Mouse (Mus musculus): Measurements from ENCODE around the gene Kdelc2. TPM values are rescaled to one million over a fixed set of nuclear protein-coding genes. Genes with fewer than 3 reads are reported as not detected.

Gene Kdelc2
- polyA plus RNA-seq, 1 experiment from 2014 or later, result 4.7 TPM

DNA sequence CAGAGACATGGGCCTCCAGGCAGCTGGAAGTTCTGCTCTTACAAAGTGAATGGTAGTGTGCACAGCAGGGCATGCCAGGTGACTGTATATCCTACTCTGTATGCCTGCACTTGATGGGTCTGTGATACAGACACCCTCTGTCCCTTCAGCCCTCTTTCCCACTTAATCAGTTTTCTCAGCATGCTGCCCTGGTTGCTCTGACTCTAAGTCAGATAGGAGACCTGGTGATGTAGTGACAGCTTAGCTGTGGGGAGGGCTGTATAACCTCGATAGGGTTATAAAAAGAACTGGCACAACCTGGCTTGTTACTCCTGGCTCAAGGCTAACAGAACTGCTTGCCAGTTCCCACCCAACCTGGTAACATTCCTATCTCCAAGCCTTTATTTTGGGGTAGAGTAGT is 34.6 kb upstream of the Kdelc2 start:
- ATAC-seq, result no peak
- H3K9ac ChIP-seq (replicated peaks; ENCODE audit: low read depth, low read length), result no peak overlapping the region
- 89% methylated on average over 1 of the region's 1 CpGs for WGBS
- H3K27ac ChIP-seq (ENCODE audit: low read length), result no peak overlapping the region
- no peaks in the 10 kb centered on the region for H3K27me3 ChIP-seq (replicated peaks; ENCODE audit: control insufficient read depth, insufficient read depth, low read length)
- no peak overlapping the region for H3K4me2 ChIP-seq (ENCODE audit: low read length)
- H3K4me1 ChIP-seq (replicated peaks; ENCODE audit: control insufficient read depth, insufficient read depth, low read length), result no peaks in the 10 kb centered on the region
- no peaks in the 10 kb centered on the region for H3K36me3 ChIP-seq (ENCODE audit: control insufficient read depth, insufficient read depth)
- no peaks in the 10 kb centered on the region; the same call in 1 of the 2 replicates for H3K9me3 ChIP-seq (ENCODE audit: control insufficient read depth, low read length)
- no peak overlapping the region for H3K4me3 ChIP-seq (replicated peaks; ENCODE audit: low read length)

DNA sequence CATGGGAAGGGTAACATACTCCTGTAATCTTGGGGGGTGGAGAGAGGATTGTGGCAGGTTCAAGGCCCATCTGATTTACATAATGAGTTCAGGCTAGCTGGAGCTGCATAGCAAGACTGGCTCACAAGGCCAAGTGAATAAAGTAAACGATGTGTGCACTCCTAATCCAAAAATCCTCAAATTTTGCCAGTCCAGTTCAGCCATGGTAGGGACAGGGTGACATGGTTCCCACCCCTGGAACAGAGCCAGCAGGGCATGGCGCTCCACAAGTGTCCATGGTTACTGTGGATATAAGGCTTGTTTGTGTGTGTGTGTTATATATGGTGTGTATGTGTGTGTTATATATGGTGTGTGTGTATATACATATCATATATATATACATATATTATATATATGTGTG is 33.5 kb upstream of the Kdelc2 start:
- 78% methylated on average over 2 of the region's 2 CpGs for WGBS
- H3K9me3 ChIP-seq (ENCODE audit: control insufficient read depth, low read length), result no peaks in the 10 kb centered on the region; the same call in 1 of the 2 replicates
- H3K4me1 ChIP-seq (replicated peaks; ENCODE audit: control insufficient read depth, insufficient read depth, low read length), result no peaks in the 10 kb centered on the region
- H3K27me3 ChIP-seq (replicated peaks; ENCODE audit: control insufficient read depth, insufficient read depth, low read length), result no peaks in the 10 kb centered on the region
- ATAC-seq, result no peak
- H3K4me2 ChIP-seq (ENCODE audit: low read length), result no peak overlapping the region
- no peaks in the 10 kb centered on the region for H3K36me3 ChIP-seq (ENCODE audit: control insufficient read depth, insufficient read depth)
- no peak overlapping the region for H3K27ac ChIP-seq (ENCODE audit: low read length)
- no peak overlapping the region for H3K4me3 ChIP-seq (replicated peaks; ENCODE audit: low read length)
- no peak overlapping the region for H3K9ac ChIP-seq (replicated peaks; ENCODE audit: low read depth, low read length)

DNA sequence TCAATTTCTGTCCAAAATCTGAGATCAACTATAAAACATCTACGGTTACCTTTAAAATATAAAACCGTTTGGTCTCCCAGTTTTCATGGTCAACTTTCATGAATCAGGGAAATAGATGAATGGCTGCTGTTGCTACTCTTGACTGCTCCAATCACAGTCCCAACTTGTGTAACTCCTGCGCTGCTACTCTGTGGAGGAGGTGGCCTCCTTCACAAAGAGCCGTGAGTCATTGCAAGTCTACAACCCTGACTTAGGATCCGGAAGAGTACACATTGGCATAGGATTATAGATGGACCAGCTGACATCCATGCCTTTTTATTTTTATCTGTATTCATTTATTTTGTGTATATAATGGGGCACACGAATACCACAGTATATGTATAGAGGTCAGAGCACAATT is 31.9 kb upstream of the Kdelc2 start:
- no peaks in the 10 kb centered on the region for H3K36me3 ChIP-seq (ENCODE audit: control insufficient read depth, insufficient read depth)
- no peaks in the 10 kb centered on the region for H3K4me1 ChIP-seq (replicated peaks; ENCODE audit: control insufficient read depth, insufficient read depth, low read length)
- H3K4me3 ChIP-seq (replicated peaks; ENCODE audit: low read length), result no peak overlapping the region
- WGBS, result 95% methylated on average over 6 of the region's 6 CpGs
- no peak overlapping the region for H3K27ac ChIP-seq (ENCODE audit: low read length)
- no peak overlapping the region for H3K4me2 ChIP-seq (ENCODE audit: low read length)
- no peaks in the 10 kb centered on the region; the same call in 1 of the 2 replicates for H3K9me3 ChIP-seq (ENCODE audit: control insufficient read depth, low read length)
- no peak for ATAC-seq
- H3K27me3 ChIP-seq (replicated peaks; ENCODE audit: control insufficient read depth, insufficient read depth, low read length), result no peaks in the 10 kb centered on the region
- no peak overlapping the region for H3K9ac ChIP-seq (replicated peaks; ENCODE audit: low read depth, low read length)

DNA sequence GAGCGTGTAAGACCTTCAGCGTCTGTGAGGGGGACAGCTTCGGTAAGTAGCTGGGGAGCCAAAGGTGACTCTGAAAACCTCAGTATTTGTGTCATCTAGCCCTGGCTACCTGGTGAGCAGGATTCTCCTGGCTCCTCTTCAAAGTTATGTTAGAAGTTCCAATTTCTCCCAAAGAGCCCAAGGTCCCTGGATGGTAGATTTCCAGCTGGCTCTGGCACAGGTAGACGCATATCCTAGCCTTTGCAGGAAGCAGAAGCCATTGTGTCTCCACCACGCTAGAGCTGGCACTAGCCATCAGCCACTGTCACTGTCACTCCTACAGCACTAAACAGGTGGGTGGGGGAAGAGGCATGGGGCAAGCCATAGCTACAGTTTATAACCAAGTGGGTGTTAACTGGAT is 30.7 kb upstream of the Kdelc2 start:
- no peaks in the 10 kb centered on the region for H3K4me1 ChIP-seq (replicated peaks; ENCODE audit: control insufficient read depth, insufficient read depth, low read length)
- 89% methylated on average over 5 of the region's 5 CpGs for WGBS
- no peak overlapping the region for H3K4me3 ChIP-seq (replicated peaks; ENCODE audit: low read length)
- no peak for ATAC-seq
- H3K27me3 ChIP-seq (replicated peaks; ENCODE audit: control insufficient read depth, insufficient read depth, low read length), result no peaks in the 10 kb centered on the region
- no peak overlapping the region for H3K27ac ChIP-seq (ENCODE audit: low read length)
- H3K36me3 ChIP-seq (ENCODE audit: control insufficient read depth, insufficient read depth), result no peaks in the 10 kb centered on the region
- H3K9me3 ChIP-seq (ENCODE audit: control insufficient read depth, low read length), result no peaks in the 10 kb centered on the region; the same call in 1 of the 2 replicates
- H3K4me2 ChIP-seq (ENCODE audit: low read length), result no peak overlapping the region
- no peak overlapping the region for H3K9ac ChIP-seq (replicated peaks; ENCODE audit: low read depth, low read length)

DNA sequence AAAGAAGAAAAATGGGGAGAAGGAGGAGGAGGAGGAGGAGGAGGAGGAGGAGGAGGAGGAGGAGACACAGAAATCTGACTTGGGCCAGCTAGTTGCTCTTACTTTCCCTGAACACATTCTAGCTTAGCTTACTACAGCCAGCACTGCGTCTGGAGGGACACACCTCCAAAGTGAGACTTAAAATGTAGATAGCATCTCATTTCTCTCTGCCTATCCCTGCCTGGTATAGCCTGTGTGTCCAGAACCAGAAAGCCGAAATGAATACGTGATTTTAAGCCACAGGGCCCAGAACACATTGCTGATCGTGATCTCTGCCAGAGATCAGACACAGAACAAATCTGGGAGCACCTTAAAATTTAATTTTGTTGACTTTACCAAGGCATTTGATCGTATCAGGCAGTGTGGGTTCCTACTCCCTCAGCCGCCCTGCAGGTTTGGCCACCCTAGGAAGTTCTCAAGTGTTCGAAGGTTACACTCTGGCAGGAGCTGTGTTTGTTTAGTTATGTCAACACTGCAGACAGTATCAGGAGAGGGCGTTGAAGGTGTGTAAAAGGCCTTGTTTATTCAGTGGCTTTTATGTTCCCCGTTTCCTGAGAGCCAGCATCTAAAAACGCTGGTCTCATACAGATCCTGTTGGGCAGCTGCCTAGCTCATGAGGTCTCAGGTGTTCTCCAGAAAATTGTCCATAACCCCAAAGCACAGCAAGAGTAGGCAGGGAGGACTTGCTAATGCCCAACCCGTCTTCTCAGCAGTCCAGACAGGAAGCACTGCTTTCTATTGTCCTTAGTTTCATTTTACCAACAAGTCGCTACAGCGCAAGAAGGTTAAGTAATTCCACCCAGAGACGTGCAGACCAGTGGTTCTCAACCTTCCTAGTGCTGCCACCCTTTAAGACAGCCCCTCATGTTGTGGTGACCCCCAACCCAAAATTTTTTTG is 27.3 kb upstream of the Kdelc2 start:
- no peak overlapping the region for H3K4me3 ChIP-seq (replicated peaks; ENCODE audit: low read length)
- no peaks in the 10 kb centered on the region for H3K27me3 ChIP-seq (replicated peaks; ENCODE audit: control insufficient read depth, insufficient read depth, low read length)
- ATAC-seq, result no peak
- no peaks in the 10 kb centered on the region for H3K4me1 ChIP-seq (replicated peaks; ENCODE audit: control insufficient read depth, insufficient read depth, low read length)
- no peaks in the 10 kb centered on the region for H3K36me3 ChIP-seq (ENCODE audit: control insufficient read depth, insufficient read depth)
- H3K4me2 ChIP-seq (ENCODE audit: low read length), result no peak overlapping the region
- no peak overlapping the region for H3K27ac ChIP-seq (ENCODE audit: low read length)
- H3K9me3 ChIP-seq (ENCODE audit: control insufficient read depth, low read length), result no peaks in the 10 kb centered on the region
- WGBS, result 79% methylated on average over 14 of the region's 14 CpGs
- no peak overlapping the region for H3K9ac ChIP-seq (replicated peaks; ENCODE audit: low read depth, low read length)

DNA sequence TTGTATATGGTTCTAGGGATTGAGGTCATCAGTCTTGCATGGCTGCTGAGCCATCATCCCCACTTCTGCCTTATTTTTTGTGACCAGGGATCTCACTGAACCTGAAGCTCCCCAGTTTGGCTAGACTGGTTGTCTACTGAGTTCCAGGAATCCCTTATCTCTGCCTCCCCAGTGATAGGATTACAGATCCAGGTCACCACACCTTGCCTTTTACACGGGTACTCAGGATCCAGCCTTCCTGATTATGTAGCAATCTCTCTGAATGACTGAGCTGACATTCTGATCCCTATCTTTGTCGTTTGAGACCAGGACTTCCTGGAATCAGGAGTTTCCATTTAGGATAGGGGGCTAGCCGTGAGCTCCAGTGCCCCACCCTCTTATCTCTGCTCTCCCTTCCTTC is 12.5 kb upstream of the Kdelc2 start:
- Histone ChIP-seq H3K4me2 (ENCODE audit: low read length) (no peak overlapping the region), H3K9ac (replicated peaks; ENCODE audit: low read depth, low read length) (no peak overlapping the region), H3K36me3 (ENCODE audit: control insufficient read depth, insufficient read depth) (no peaks in the 10 kb centered on the region), H3K4me3 (replicated peaks; ENCODE audit: low read length) (no peak overlapping the region), H3K27me3 (replicated peaks; ENCODE audit: control insufficient read depth, insufficient read depth, low read length) (no peaks in the 10 kb centered on the region), H3K27ac (ENCODE audit: low read length) (no peak overlapping the region), H3K9me3 (ENCODE audit: control insufficient read depth, low read length) (no peaks in the 10 kb centered on the region), H3K4me1 (replicated peaks; ENCODE audit: control insufficient read depth, insufficient read depth, low read length) (no peaks in the 10 kb centered on the region)
- 74% methylated on average over 3 of the region's 3 CpGs for WGBS
- no peak for ATAC-seq

DNA sequence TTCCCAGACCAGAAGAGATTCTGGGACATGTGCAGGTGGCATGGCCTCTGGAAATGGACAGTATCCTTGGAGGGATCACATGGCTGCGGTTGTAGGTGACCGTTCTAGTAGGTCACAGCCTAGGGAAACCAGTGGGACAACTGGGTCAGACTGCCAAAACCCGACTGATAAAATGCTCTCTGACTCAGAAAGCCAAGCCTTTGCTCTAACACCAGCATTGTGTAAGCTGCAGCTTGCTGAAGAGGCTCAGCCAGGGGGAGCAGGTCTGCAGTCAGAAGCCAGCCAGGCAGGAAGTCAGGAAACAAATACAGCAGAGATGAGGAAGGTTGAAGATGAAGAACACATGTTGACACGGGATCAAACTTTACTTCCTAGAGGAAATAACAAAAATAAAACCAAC is 7.9 kb upstream of the Kdelc2 start:
- no peak overlapping the region for H3K4me3 ChIP-seq (replicated peaks; ENCODE audit: low read length)
- no peaks in the 10 kb centered on the region for H3K9me3 ChIP-seq (ENCODE audit: control insufficient read depth, low read length)
- H3K36me3 ChIP-seq (ENCODE audit: control insufficient read depth, insufficient read depth), result no peaks in the 10 kb centered on the region
- H3K4me1 ChIP-seq (replicated peaks; ENCODE audit: control insufficient read depth, insufficient read depth, low read length), result no peaks in the 10 kb centered on the region
- H3K9ac ChIP-seq (replicated peaks; ENCODE audit: low read depth, low read length), result no peak overlapping the region
- no peaks in the 10 kb centered on the region for H3K27me3 ChIP-seq (replicated peaks; ENCODE audit: control insufficient read depth, insufficient read depth, low read length)
- H3K27ac ChIP-seq (ENCODE audit: low read length), result no peak overlapping the region
- no peak for ATAC-seq
- no peak overlapping the region for H3K4me2 ChIP-seq (ENCODE audit: low read length)
- 80% methylated on average over 4 of the region's 4 CpGs for WGBS

DNA sequence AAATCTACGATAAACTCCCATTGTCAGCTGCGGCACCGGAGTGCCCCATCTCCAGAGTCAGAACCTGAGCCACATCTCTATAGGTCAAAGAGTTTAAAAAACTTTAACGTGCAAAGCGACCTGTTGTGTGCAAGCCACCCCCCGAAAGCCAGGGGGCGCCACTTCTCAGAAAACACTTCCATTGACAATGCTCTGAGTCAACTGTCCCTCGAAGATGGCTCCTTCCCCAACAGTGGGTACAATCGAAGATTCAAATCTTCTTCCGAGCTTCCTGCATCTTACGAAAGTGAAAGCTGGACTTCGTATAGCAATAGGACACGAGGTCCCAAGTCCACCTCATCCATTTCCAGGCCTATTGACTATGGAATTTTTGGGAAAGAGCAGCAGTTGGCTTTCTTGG is 7.0 kb upstream of the Kdelc2 start:
- Histone ChIP-seq H3K9ac (replicated peaks; ENCODE audit: low read depth, low read length) (no peak overlapping the region), H3K4me2 (ENCODE audit: low read length) (no peak overlapping the region), H3K9me3 (ENCODE audit: control insufficient read depth, low read length) (no peaks in the 10 kb centered on the region), H3K36me3 (ENCODE audit: control insufficient read depth, insufficient read depth) (no peaks in the 10 kb centered on the region), H3K4me1 (replicated peaks; ENCODE audit: control insufficient read depth, insufficient read depth, low read length) (no peaks in the 10 kb centered on the region), H3K27ac (ENCODE audit: low read length) (no peak overlapping the region), H3K27me3 (replicated peaks; ENCODE audit: control insufficient read depth, insufficient read depth, low read length) (no peaks in the 10 kb centered on the region), H3K4me3 (replicated peaks; ENCODE audit: low read length) (no peak overlapping the region)
- WGBS, result 87% methylated on average over 13 of the region's 13 CpGs
- ATAC-seq, result no peak

DNA sequence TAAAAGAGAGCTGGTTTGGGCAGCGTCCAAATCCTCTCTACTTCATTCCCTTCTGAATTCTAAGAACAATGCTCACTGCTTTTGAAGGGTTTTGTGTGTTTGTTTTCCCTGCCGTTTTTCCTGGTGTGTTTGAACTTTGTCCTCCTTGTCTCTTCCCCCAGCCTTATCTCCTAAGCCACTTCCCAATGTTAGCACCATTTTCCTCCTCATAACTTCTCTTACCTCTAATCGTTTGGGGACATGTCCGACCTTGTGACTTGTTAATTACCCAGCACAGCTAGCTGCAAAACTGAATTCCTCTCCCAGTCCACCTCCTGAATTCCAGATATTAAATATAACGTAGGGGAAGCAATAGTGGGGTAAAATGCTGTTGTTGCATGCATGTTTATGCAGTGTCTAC is 6.2 kb upstream of the Kdelc2 start:
- Histone ChIP-seq H3K4me3 (replicated peaks; ENCODE audit: low read length) (no peak overlapping the region), H3K36me3 (ENCODE audit: control insufficient read depth, insufficient read depth) (no peaks in the 10 kb centered on the region), H3K27ac (ENCODE audit: low read length) (no peak overlapping the region), H3K4me2 (ENCODE audit: low read length) (no peak overlapping the region), H3K9ac (replicated peaks; ENCODE audit: low read depth, low read length) (no peak overlapping the region), H3K4me1 (replicated peaks; ENCODE audit: control insufficient read depth, insufficient read depth, low read length) (no peaks in the 10 kb centered on the region), H3K27me3 (replicated peaks; ENCODE audit: control insufficient read depth, insufficient read depth, low read length) (no peaks in the 10 kb centered on the region), H3K9me3 (ENCODE audit: control insufficient read depth, low read length) (no peaks in the 10 kb centered on the region)
- 60% methylated on average over 5 of the region's 5 CpGs for WGBS
- no peak for ATAC-seq
